Mouse (Mus musculus): ENCODE data around the gene Ggt6. TPM values are rescaled to one million over a fixed set of nuclear protein-coding genes. Genes with fewer than 3 reads are reported as not detected.

The Ggt6 gene
- total RNA-seq, 1 experiment, result 0.98 TPM

DNA sequence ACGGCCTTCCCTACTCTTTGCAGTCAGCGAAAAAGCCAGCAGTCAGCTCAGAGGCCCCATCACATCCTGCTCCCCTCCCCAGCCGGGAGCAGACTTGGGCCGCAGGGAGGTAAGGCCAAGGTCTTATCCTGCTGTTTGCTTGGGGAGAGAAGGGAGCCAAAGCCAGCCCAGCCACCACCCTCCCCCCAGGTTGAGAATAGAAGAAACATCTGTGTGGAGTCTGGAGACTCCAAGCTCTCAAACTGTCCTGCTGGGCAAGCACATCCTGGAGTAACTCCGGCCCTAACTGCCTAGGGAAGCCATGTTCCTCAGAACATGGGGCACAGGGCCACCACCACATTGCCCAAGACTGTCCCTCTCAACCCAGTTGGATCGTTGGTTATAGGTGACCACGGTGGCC, 38.7 kb upstream of the Ggt6 start:
- H3K4me3 ChIP-seq (ENCODE audit: insufficient read depth in 1 of 2, low read depth in 1 of 2, low read length in 2 of 2, poor library complexity in 1 of 2, severe bottlenecking in 1 of 2), result no peak overlapping the region
- in situ Hi-C loops (cut with MboI; ENCODE audit: low sequenced_read_pairs in 2 of 2, unreplicated experiment in 2 of 2), result no loop called here
- H3K27ac ChIP-seq (ENCODE audit: insufficient read depth, low read depth, low read length, poor library complexity, severe bottlenecking), result no peak overlapping the region
- TF ChIP-seq ZNF384 (IDR thresholded peaks at IDR 0.05; ENCODE audit: low read depth, low read length), result no peak
- no peak for TF ChIP-seq MAFK (IDR thresholded peaks at IDR 0.05; ENCODE audit: insufficient read depth, low read depth, low read length)
- TF ChIP-seq ZC3H11A (IDR thresholded peaks at IDR 0.05; ENCODE audit: borderline replicate concordance, low read depth, low read length), result no peak
- no peak for TF ChIP-seq HCFC1 (IDR thresholded peaks at IDR 0.05; ENCODE audit: borderline replicate concordance, insufficient read depth, low read length)
- no peak for TF ChIP-seq CHD2 (IDR thresholded peaks at IDR 0.05; ENCODE audit: low read depth, low read length)
- H3K36me3 ChIP-seq (ENCODE audit: control insufficient read depth, insufficient read depth, low read length, poor library complexity, severe bottlenecking), result peaks cover 45% of the 10 kb centered on the region
- no peaks in the 10 kb centered on the region for H3K9me3 ChIP-seq (ENCODE audit: control insufficient read depth, insufficient read depth, low read depth, low read length)
- peaks cover 4 to 31% of the 10 kb centered on the region in 2 experiments; a peak in 3 of 4 replicates for H3K4me1 ChIP-seq (ENCODE audit: control insufficient read depth in 2 of 2, insufficient read depth in 2 of 2, low read length in 2 of 2, poor library complexity in 1 of 2)
- DNase-seq (ENCODE audit: low read depth, low spot score), result no peak
- H3K9ac ChIP-seq (ENCODE audit: insufficient read depth, low read depth, low read length, poor library complexity, severe bottlenecking), result no peak overlapping the region

DNA sequence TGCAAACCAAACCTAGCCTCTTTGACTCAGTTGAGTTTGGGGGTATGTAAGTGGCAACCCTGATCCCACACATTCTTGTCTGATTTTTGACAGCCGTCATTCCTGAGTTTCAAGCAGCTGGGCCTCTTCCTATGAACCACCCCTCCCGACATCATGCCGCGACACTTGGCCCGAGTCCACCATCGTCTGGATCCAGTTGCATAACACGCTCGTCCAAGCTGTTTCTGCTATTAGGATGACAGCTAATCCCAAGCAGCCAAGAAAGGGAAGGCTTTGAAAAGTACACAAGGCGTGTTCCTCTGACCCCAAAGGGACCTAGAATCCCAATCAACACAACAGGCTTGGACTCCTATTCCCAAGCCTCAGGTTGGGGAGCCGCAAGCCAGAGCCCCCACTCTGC, 38.3 kb upstream of the Ggt6 start:
- peaks cover 45% of the 10 kb centered on the region for H3K36me3 ChIP-seq (ENCODE audit: control insufficient read depth, insufficient read depth, low read length, poor library complexity, severe bottlenecking)
- in situ Hi-C loops (cut with MboI; ENCODE audit: low sequenced_read_pairs in 2 of 2, unreplicated experiment in 2 of 2), result no loop called here
- H3K4me1 ChIP-seq (ENCODE audit: control insufficient read depth in 2 of 2, insufficient read depth in 2 of 2, low read length in 2 of 2, poor library complexity in 1 of 2), result peaks cover 6 to 33% of the 10 kb centered on the region in 2 experiments
- no peak overlapping the region for H3K27ac ChIP-seq (ENCODE audit: insufficient read depth, low read depth, low read length, poor library complexity, severe bottlenecking)
- no peaks in the 10 kb centered on the region for H3K9me3 ChIP-seq (ENCODE audit: control insufficient read depth, insufficient read depth, low read depth, low read length)
- H3K9ac ChIP-seq (ENCODE audit: insufficient read depth, low read depth, low read length, poor library complexity, severe bottlenecking), result no peak overlapping the region
- H3K4me3 ChIP-seq (ENCODE audit: insufficient read depth in 1 of 2, low read depth in 1 of 2, low read length in 2 of 2, poor library complexity in 1 of 2, severe bottlenecking in 1 of 2), result no peak overlapping the region
- no peak for TF ChIP-seq HCFC1 (IDR thresholded peaks at IDR 0.05; ENCODE audit: borderline replicate concordance, insufficient read depth, low read length)
- no peak for TF ChIP-seq ZNF384 (IDR thresholded peaks at IDR 0.05; ENCODE audit: low read depth, low read length)
- TF ChIP-seq MAFK (IDR thresholded peaks at IDR 0.05; ENCODE audit: insufficient read depth, low read depth, low read length), result no peak
- no peak for TF ChIP-seq ZC3H11A (IDR thresholded peaks at IDR 0.05; ENCODE audit: borderline replicate concordance, low read depth, low read length)
- no peak for TF ChIP-seq CHD2 (IDR thresholded peaks at IDR 0.05; ENCODE audit: low read depth, low read length)
- no peak for DNase-seq (ENCODE audit: low read depth, low spot score)

DNA sequence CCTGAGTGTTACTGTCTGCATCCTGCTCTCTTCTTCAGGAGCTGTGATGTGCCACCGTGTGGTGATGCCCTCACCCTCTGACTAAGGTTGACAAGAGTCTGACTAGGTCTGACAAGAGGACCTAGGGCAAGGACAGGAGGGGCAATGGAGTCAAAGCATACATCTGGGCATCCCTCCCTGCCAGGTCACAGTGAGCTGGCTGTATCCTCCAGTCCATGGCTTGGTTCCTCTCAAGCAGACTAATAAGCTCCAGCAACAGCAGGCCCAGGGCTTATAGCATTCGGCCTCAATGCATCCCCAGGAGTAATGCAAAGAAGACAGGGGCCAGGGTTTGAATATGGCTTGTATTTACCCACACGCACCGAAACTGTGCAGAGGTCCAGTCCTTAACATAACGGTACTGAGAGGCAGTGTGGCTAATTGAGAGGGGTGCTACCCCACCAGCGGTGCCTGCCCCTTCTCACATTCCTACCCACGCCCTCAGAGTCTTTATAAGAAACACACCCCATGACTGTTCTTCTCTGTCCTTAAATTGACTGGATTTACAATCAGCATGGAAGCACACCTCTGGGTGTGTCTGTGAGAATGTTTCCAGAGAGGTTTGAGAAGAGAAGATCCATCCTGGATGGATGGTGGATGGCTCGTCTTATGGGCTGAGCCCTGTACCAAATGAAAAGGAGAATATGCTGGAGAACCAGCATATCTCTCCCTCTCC, 37.4 kb upstream of the Ggt6 start:
- no peak overlapping the region for H3K4me3 ChIP-seq (ENCODE audit: insufficient read depth in 1 of 2, low read depth in 1 of 2, low read length in 2 of 2, poor library complexity in 1 of 2, severe bottlenecking in 1 of 2)
- no peak overlapping the region for H3K27ac ChIP-seq (ENCODE audit: insufficient read depth, low read depth, low read length, poor library complexity, severe bottlenecking)
- TF ChIP-seq MAFK (IDR thresholded peaks at IDR 0.05; ENCODE audit: insufficient read depth, low read depth, low read length) (no peak), HCFC1 (IDR thresholded peaks at IDR 0.05; ENCODE audit: borderline replicate concordance, insufficient read depth, low read length) (no peak), ZNF384 (IDR thresholded peaks at IDR 0.05; ENCODE audit: low read depth, low read length) (no peak), ZC3H11A (IDR thresholded peaks at IDR 0.05; ENCODE audit: borderline replicate concordance, low read depth, low read length) (no peak), CHD2 (IDR thresholded peaks at IDR 0.05; ENCODE audit: low read depth, low read length) (no peak)
- H3K4me1 ChIP-seq (ENCODE audit: control insufficient read depth in 2 of 2, insufficient read depth in 2 of 2, low read length in 2 of 2, poor library complexity in 1 of 2), result peaks cover 9 to 40% of the 10 kb centered on the region in 2 experiments
- H3K9me3 ChIP-seq (ENCODE audit: control insufficient read depth, insufficient read depth, low read depth, low read length), result no peaks in the 10 kb centered on the region
- H3K36me3 ChIP-seq (ENCODE audit: control insufficient read depth, insufficient read depth, low read length, poor library complexity, severe bottlenecking), result peaks cover 46% of the 10 kb centered on the region
- H3K9ac ChIP-seq (ENCODE audit: insufficient read depth, low read depth, low read length, poor library complexity, severe bottlenecking), result no peak overlapping the region
- in situ Hi-C loops (cut with MboI; ENCODE audit: low sequenced_read_pairs in 2 of 2, unreplicated experiment in 2 of 2), result no loop called here
- no peak for DNase-seq (ENCODE audit: low read depth, low spot score)

DNA sequence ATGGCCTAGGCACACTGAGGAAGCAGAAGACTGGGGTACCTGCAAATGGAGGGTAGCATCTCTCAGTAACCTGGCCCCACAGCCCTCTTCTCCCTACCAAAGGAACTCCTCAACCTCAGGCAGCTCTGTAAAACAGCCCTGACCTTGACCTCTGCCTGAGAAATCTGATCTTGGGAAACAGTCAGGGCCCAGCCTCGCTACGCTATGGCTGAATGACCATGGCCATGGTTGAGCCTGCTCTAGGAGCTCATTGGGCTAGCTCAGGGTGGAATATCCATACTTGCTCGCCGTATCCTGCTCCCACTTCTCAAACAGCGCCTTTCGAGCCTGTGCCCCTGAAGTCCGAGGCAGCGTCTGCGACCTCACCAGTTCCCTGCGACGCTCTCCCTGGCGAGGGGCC, 34.3 kb upstream of the Ggt6 start:
- Histone ChIP-seq H3K27ac (ENCODE audit: insufficient read depth, low read depth, low read length, poor library complexity, severe bottlenecking) (peak overlapping the region; percentile 39; the same call in 1 of the 2 replicates), H3K9ac (ENCODE audit: insufficient read depth, low read depth, low read length, poor library complexity, severe bottlenecking) (no peak overlapping the region), H3K36me3 (ENCODE audit: control insufficient read depth, insufficient read depth, low read length, poor library complexity, severe bottlenecking) (peaks cover 40% of the 10 kb centered on the region), H3K4me3 (ENCODE audit: insufficient read depth in 1 of 2, low read depth in 1 of 2, low read length in 2 of 2, poor library complexity in 1 of 2, severe bottlenecking in 1 of 2) (no peak overlapping the region), H3K9me3 (ENCODE audit: control insufficient read depth, insufficient read depth, low read depth, low read length) (no peaks in the 10 kb centered on the region), H3K4me1 (ENCODE audit: control insufficient read depth in 2 of 2, insufficient read depth in 2 of 2, low read length in 2 of 2, poor library complexity in 1 of 2) (peaks cover 14 to 49% of the 10 kb centered on the region in 2 experiments)
- TF ChIP-seq ZNF384 (IDR thresholded peaks at IDR 0.05; ENCODE audit: low read depth, low read length) (no peak), MAFK (IDR thresholded peaks at IDR 0.05; ENCODE audit: insufficient read depth, low read depth, low read length) (no peak), CHD2 (IDR thresholded peaks at IDR 0.05; ENCODE audit: low read depth, low read length) (no peak), ZC3H11A (IDR thresholded peaks at IDR 0.05; ENCODE audit: borderline replicate concordance, low read depth, low read length) (no peak), HCFC1 (IDR thresholded peaks at IDR 0.05; ENCODE audit: borderline replicate concordance, insufficient read depth, low read length) (no peak)
- DNase-seq (ENCODE audit: low read depth, low spot score), result no peak
- in situ Hi-C loops (cut with MboI; ENCODE audit: low sequenced_read_pairs in 2 of 2, unreplicated experiment in 2 of 2), result no loop called here
